Mouse (Mus musculus): ENCODE measurements around the gene Hjurp. TPM values are rescaled to one million over a fixed set of nuclear protein-coding genes. Genes with fewer than 3 reads are reported as not detected.

Hjurp gene
- polyA plus RNA-seq, 1 experiment from 2014 or later, result 21.9 TPM

DNA sequence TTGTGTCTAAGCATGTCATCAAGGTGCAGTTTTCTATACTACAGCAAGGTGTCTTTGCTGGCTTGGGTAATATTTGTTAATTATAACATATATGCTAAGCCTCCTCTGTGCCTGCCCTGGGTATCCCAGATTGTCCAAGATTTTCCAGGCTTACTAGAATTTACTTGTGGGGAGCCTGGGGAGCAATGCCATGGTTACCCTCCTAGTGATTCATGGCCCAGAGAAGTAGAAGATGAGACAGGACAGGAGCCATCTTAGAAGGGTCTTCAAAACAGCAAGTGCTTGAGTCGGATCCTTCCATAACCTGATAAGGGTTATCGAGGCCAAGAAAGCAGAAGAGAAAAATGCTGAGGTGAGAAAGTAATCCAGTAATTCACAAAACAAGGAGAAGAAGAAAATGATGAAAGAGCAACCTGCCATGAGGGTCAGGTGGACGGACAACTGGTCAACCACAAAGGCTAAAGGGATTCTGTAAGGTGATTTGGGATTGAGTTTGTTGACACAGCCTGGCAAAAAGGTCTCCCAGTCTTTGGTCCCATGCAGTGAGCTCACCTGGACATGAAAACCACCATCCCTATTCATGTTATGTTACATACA lies 14.1 kb upstream of the Hjurp start:
- TF ChIP-seq EP300 (IDR thresholded peaks at IDR 0.05), result no peak
- no peak for TF ChIP-seq CTCF (IDR thresholded peaks at IDR 0.05)
- no peak overlapping the region for H3K27ac ChIP-seq (ENCODE audit: low read length)
- H3K9ac ChIP-seq (replicated peaks; ENCODE audit: low read depth), result no peak overlapping the region
- ATAC-seq (no peak), DNase-seq (ENCODE audit: low spot score) (no peak)
- WGBS, result 57% methylated on average over 3 of the region's 3 CpGs
- H3K4me2 ChIP-seq (replicated peaks; ENCODE audit: low read depth, low read length), result no peak overlapping the region
- peaks cover 8% of the 10 kb centered on the region for H3K9me3 ChIP-seq (ENCODE audit: low read length)
- no peak overlapping the region for H3K4me3 ChIP-seq (ENCODE audit: low read depth, low read length)
- no peaks in the 10 kb centered on the region for H3K4me1 ChIP-seq (ENCODE audit: insufficient read depth, low read depth, low read length)
- H3K27me3 ChIP-seq (replicated peaks; ENCODE audit: insufficient read depth, low read length), result no peaks in the 10 kb centered on the region
- H3K36me3 ChIP-seq (ENCODE audit: insufficient read depth, low read length), result no peaks in the 10 kb centered on the region

DNA sequence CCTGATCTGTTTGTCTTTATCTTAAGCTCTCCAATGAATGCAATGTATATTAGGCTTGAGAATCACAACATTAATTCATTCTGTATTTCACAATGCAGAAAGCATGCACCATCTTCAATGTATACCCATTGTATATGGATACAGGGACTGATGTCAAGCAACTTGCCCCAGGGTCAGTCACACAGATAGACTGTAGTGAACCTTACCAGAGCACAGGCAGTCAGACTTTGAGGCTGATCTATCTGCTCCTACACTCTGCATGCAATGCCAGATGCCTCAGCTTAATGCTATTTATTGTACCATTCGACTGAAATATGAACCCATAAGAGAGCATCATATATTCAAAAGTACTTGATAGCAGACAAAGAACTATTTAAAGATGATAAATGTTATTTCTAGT lies 13.1 kb upstream of the Hjurp start:
- H3K27me3 ChIP-seq (replicated peaks; ENCODE audit: insufficient read depth, low read length), result no peaks in the 10 kb centered on the region
- 54% methylated on average over 1 of the region's 1 CpGs for WGBS
- ATAC-seq (no peak), DNase-seq (ENCODE audit: low spot score) (no peak)
- H3K4me3 ChIP-seq (ENCODE audit: low read depth, low read length), result no peak overlapping the region
- H3K4me2 ChIP-seq (replicated peaks; ENCODE audit: low read depth, low read length), result no peak overlapping the region
- H3K4me1 ChIP-seq (ENCODE audit: insufficient read depth, low read depth, low read length), result no peaks in the 10 kb centered on the region
- peaks cover 12% of the 10 kb centered on the region for H3K9me3 ChIP-seq (ENCODE audit: low read length)
- H3K27ac ChIP-seq (ENCODE audit: low read length), result no peak overlapping the region
- no peaks in the 10 kb centered on the region for H3K36me3 ChIP-seq (ENCODE audit: insufficient read depth, low read length)
- TF ChIP-seq EP300 (IDR thresholded peaks at IDR 0.05), result no peak
- TF ChIP-seq CTCF (IDR thresholded peaks at IDR 0.05), result no peak
- H3K9ac ChIP-seq (replicated peaks; ENCODE audit: low read depth), result no peak overlapping the region

DNA sequence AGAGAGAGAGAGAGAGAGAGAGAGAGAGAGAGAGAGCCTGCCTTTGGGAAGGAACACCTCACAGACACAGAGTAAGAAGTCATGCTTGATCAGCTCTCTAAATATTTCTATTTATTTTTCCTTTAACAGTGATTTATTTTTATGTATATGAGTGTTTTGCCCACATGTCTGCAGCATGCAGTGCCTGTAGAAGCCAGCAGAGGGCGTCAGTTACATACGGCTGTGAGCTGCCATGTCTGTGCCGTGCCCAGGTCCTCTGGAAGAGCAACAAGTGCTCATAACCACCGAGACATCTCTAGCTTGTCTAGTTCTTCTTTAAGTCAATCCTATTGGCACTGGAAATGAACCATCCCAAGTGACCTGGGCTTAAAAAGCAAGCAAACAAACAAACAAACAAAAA lies 12.5 kb upstream of the Hjurp start:
- no peaks in the 10 kb centered on the region for H3K36me3 ChIP-seq (ENCODE audit: insufficient read depth, low read length)
- no peak overlapping the region for H3K9ac ChIP-seq (replicated peaks; ENCODE audit: low read depth)
- no peak overlapping the region for H3K4me3 ChIP-seq (ENCODE audit: low read depth, low read length)
- DNase-seq (ENCODE audit: low spot score) (no peak), ATAC-seq (no peak)
- no peak overlapping the region for H3K27ac ChIP-seq (ENCODE audit: low read length)
- H3K4me1 ChIP-seq (ENCODE audit: insufficient read depth, low read depth, low read length), result no peaks in the 10 kb centered on the region
- TF ChIP-seq EP300 (IDR thresholded peaks at IDR 0.05) (no peak), CTCF (IDR thresholded peaks at IDR 0.05) (peak; percentile 67)
- no peak overlapping the region for H3K4me2 ChIP-seq (replicated peaks; ENCODE audit: low read depth, low read length)
- no peaks in the 10 kb centered on the region for H3K27me3 ChIP-seq (replicated peaks; ENCODE audit: insufficient read depth, low read length)
- H3K9me3 ChIP-seq (ENCODE audit: low read length), result peaks cover 14% of the 10 kb centered on the region
- WGBS, result 41% methylated on average over 4 of the region's 4 CpGs

DNA sequence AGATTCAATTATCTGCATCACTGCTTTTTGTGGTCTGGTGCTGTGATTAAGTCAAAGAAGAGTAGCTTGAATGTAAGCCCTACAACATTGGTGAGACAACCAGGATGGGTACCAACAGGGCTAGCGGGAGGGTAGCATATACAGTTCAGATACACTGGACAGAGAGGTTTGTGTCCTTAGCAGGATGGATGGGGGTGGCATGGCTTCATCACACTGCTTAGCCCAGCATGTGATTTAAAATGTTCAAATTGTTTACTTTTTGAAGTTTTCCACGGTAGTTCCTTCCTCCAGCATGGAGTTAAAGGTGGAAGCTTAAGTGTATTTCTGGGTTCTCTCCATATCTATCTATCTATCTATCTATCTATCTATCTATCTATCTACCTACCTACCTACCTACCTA lies 11.7 kb upstream of the Hjurp start:
- Histone ChIP-seq H3K9ac (replicated peaks; ENCODE audit: low read depth) (no peak overlapping the region), H3K4me2 (replicated peaks; ENCODE audit: low read depth, low read length) (no peak overlapping the region), H3K27ac (ENCODE audit: low read length) (no peak overlapping the region), H3K4me1 (ENCODE audit: insufficient read depth, low read depth, low read length) (no peaks in the 10 kb centered on the region), H3K9me3 (ENCODE audit: low read length) (peaks cover 18% of the 10 kb centered on the region), H3K36me3 (ENCODE audit: insufficient read depth, low read length) (no peaks in the 10 kb centered on the region), H3K4me3 (ENCODE audit: low read depth, low read length) (no peak overlapping the region), H3K27me3 (replicated peaks; ENCODE audit: insufficient read depth, low read length) (no peaks in the 10 kb centered on the region)
- WGBS, result 46% methylated on average over 2 of the region's 2 CpGs
- DNase-seq (ENCODE audit: low spot score) (no peak), ATAC-seq (no peak)
- no peak for TF ChIP-seq CTCF (IDR thresholded peaks at IDR 0.05)
- TF ChIP-seq EP300 (IDR thresholded peaks at IDR 0.05), result no peak

DNA sequence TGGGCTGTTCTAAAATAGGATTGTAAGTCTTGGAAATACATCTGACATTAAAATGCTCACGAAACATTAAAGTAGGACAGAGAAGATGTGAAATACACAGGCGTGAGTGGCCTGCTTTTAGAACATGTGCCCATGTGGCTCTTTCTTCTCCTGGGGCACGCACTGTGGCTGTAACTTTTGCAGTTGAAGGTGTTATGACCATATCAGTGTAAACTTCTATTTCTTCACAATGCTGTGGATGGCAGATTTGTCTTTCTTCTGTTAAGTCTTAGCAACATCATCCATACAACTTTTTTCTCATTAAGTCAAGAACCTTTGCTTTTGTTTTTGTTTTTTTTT lies 11.3 kb upstream of the Hjurp start:
- peaks cover 22% of the 10 kb centered on the region for H3K9me3 ChIP-seq (ENCODE audit: low read length)
- TF ChIP-seq EP300 (IDR thresholded peaks at IDR 0.05), result no peak
- TF ChIP-seq CTCF (IDR thresholded peaks at IDR 0.05), result no peak

DNA sequence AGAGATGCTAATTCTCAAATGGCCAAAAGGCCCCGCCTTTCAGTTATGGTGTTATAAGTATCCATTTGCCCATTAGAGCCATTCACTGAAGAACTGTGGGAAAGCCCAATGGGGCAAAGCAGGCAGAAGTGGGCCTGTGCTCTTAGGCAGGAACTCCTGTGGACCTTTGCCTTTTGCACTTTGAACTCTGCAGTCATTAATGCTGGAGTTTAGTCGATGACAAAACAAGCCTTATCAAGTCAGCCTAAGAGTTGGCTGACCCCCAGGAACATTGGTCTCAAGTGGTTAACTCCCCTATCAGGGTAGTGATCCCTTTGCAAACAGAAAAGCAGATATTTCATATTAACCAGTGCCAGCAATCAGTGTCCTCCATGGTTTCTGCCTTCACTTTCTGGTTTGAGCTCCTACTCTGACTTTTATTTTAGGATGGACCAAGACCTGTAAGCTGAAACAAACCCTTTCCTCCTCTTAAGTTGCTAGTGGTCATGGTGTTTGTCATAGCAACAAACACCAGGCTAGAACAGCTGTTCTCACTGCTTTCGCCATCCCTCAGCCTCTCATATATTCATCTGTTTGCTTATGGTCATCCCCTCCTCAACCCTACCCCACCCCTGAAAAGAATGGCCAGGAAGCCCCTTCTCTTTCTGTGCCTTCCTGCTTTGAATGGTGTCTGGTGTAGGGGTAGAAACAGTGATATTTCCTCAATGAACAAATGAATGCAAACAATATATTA lies 10.8 kb upstream of the Hjurp start:
- TF ChIP-seq EP300 (IDR thresholded peaks at IDR 0.05) (no peak), CTCF (IDR thresholded peaks at IDR 0.05) (no peak)
- Histone ChIP-seq H3K4me2 (replicated peaks; ENCODE audit: low read depth, low read length) (no peak overlapping the region), H3K9ac (replicated peaks; ENCODE audit: low read depth) (no peak overlapping the region), H3K27ac (ENCODE audit: low read length) (no peak overlapping the region), H3K9me3 (ENCODE audit: low read length) (peaks cover 25% of the 10 kb centered on the region), H3K4me1 (ENCODE audit: insufficient read depth, low read depth, low read length) (no peaks in the 10 kb centered on the region), H3K36me3 (ENCODE audit: insufficient read depth, low read length) (no peaks in the 10 kb centered on the region), H3K27me3 (replicated peaks; ENCODE audit: insufficient read depth, low read length) (no peaks in the 10 kb centered on the region), H3K4me3 (ENCODE audit: low read depth, low read length) (no peak overlapping the region)
- 34% methylated on average over 3 of the region's 3 CpGs for WGBS
- 0 out of 2 replicates have a peak, but pooled peaks have one; percentile 1 for ATAC-seq
- DNase-seq (ENCODE audit: low spot score), result no peak

More for the DNA sequence above, 11.3 kb upstream of the Hjurp start:
- no peak overlapping the region for H3K9ac ChIP-seq (replicated peaks; ENCODE audit: low read depth)
- WGBS, result 67% methylated on average over 3 of the region's 3 CpGs
- no peaks in the 10 kb centered on the region for H3K4me1 ChIP-seq (ENCODE audit: insufficient read depth, low read depth, low read length)
- ATAC-seq (no peak), DNase-seq (ENCODE audit: low spot score) (no peak)
- H3K4me2 ChIP-seq (replicated peaks; ENCODE audit: low read depth, low read length), result no peak overlapping the region
- no peaks in the 10 kb centered on the region for H3K27me3 ChIP-seq (replicated peaks; ENCODE audit: insufficient read depth, low read length)
- H3K4me3 ChIP-seq (ENCODE audit: low read depth, low read length), result no peak overlapping the region
- H3K36me3 ChIP-seq (ENCODE audit: insufficient read depth, low read length), result no peaks in the 10 kb centered on the region
- no peak overlapping the region for H3K27ac ChIP-seq (ENCODE audit: low read length)
